Mouse (Mus musculus): ENCODE measurements around the gene Iqck.

DNA sequence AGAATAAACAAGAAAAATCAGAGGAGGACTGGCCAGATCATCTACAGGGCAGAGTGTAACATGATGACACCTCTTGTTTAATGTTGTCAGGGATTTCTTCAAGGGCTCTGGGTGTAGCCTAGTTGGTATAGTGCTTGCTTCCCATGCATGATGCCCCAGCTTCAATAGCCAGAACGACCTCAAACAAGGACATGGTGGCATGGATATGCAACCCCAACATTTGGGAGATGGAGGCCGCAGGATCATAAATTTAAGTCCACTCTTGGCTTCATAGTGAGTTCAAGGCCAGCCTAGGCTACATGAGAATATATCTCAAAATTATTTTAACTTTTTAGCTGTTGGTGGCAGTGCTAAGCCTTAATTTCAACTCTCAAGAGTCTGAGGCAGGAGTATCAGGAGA, 71.7 kb downstream of the Iqck start:
- no peak for TF ChIP-seq POLR2A (IDR thresholded peaks at IDR 0.05; ENCODE audit: insufficient read depth, low read depth, low read length)
- TF ChIP-seq EP300 (IDR thresholded peaks at IDR 0.05; ENCODE audit: insufficient read depth, low read depth, low read length), result no peak

All from heart, adult 2 months (tissue).